26 mouse cellular contexts compared by ENCODE assay signal in genomic region chr7:84486485-84486884, GRCm38 (mm10). TPM values are rescaled to one million over a fixed set of nuclear protein-coding genes. Genes with fewer than 3 reads are reported as not detected.
"Had no signal": no experiment of that assay in that cellular context is flagged by ENCODE, and none has a peak within 500 bp of the region (broad histone marks: within the 10 kb centered on the region; RNA-seq: fewer than 3 reads in every experiment).

No protein-coding gene starts in this region.

- H3K4me1 ChIP-seq: heart, embryonic 10.5 days; heart, embryonic 12.5 days; hindbrain, embryonic 10.5 days; hindbrain, embryonic 12.5 days; intestine, embryonic 15.5 days; limb, embryonic 10.5 days; limb, embryonic 12.5 days; liver, embryonic 13.5 days had no signal

- H3K27ac ChIP-seq: gastrocnemius, adult 2 months; heart, embryonic 10.5 days; hindbrain, embryonic 10.5 days; hindbrain, embryonic 12.5 days; hindbrain, embryonic 14.5 days; intestine, embryonic 15.5 days; layer of hippocampus, adult 2 months; left cerebral cortex, adult 2 months; limb, embryonic 10.5 days; limb, embryonic 12.5 days; liver, embryonic 13.5 days had no signal

- DNase-seq: gastrocnemius, adult 2 months; gastrocnemius, postnatal 10 days; gastrocnemius, postnatal 25 days; heart, adult 18-20 months; heart, postnatal 10 days; heart, postnatal 4 days; kidney, adult 18-20 months; kidney, postnatal 10 days; kidney, postnatal 25 days; kidney, postnatal 4 days; liver; liver, embryonic 13.5 days had no signal

- H3K4me3 ChIP-seq: gastrocnemius, adult 2 months; heart, embryonic 10.5 days; heart, embryonic 12.5 days; hindbrain, embryonic 10.5 days; hindbrain, embryonic 12.5 days; intestine, embryonic 15.5 days; layer of hippocampus, adult 2 months; left cerebral cortex, adult 2 months; limb, embryonic 10.5 days; limb, embryonic 12.5 days; liver, embryonic 13.5 days had no signal

- H3K27me3 ChIP-seq: heart, embryonic 12.5 days; hindbrain, embryonic 12.5 days; intestine, embryonic 15.5 days; limb, embryonic 12.5 days; liver, embryonic 13.5 days had no signal

- H3K4me2 ChIP-seq: heart, embryonic 12.5 days; hindbrain, embryonic 12.5 days; hindbrain, embryonic 14.5 days; intestine, embryonic 15.5 days; limb, embryonic 12.5 days; liver, embryonic 11.5 days; liver, embryonic 13.5 days had no signal

- H3K9me3 ChIP-seq: heart, embryonic 10.5 days; heart, embryonic 12.5 days; hindbrain, embryonic 10.5 days; hindbrain, embryonic 12.5 days; intestine, embryonic 15.5 days; limb, embryonic 10.5 days; limb, embryonic 12.5 days; liver, embryonic 13.5 days had no signal

- ATAC-seq: hindbrain, embryonic 16.5 days; inflammation-experienced regulatory T-cells, adult 6 months; intestine, embryonic 15.5 days; intestine, postnatal 0 days had no signal

- H3K9ac ChIP-seq: heart, embryonic 12.5 days; hindbrain, embryonic 12.5 days; hindbrain, embryonic 14.5 days; intestine, embryonic 15.5 days; limb, embryonic 12.5 days; liver, embryonic 13.5 days had no signal

- H3K36me3 ChIP-seq: heart, embryonic 10.5 days; heart, embryonic 12.5 days; hindbrain, embryonic 10.5 days; hindbrain, embryonic 12.5 days; intestine, embryonic 15.5 days; limb, embryonic 10.5 days; limb, embryonic 12.5 days; liver, embryonic 13.5 days had no signal

RNA-seq across cellular contexts. Expression of gene Gm2115, which starts 42.3 kb away (rescaled TPM):
- polyA plus RNA-seq: inflammation-experienced regulatory T-cells, adult 6 months; liver, embryonic 11.5 days had no signal
